Mouse (Mus musculus) neural tube, embryonic 14.5 days (tissue): ENCODE measurements around the gene Gna15. TPM values are rescaled to one million over a fixed set of nuclear protein-coding genes. Genes with fewer than 3 reads are reported as not detected.

ENCODE experiments used
- ATAC-seq: fragments of 200-750 bp; cut with Nextera tagmentation; 2 replicates; pipeline ENCODE4 v1.8.0; 2017; ENCODE audit warnings: low read depth, mild to moderate bottlenecking, moderate TSS enrichment, moderate library complexity
- H3K27ac ChIP-seq: fragments of 300-500 bp; sonication (generic); 2 replicates; pipeline ENCODE4 v1.5.1; 2014; ENCODE audit warnings: low read depth, mild to moderate bottlenecking, control low read depth, low read length, moderate library complexity, mixed read lengths
- H3K27me3 ChIP-seq: fragments of 300-500 bp; sonication (generic); 2 replicates; pipeline ENCODE4 v1.6.1; 2014; ENCODE audit warnings: low read length; ENCODE audit not compliant: control insufficient read depth, insufficient read depth
- H3K36me3 ChIP-seq: fragments of 300-500 bp; sonication (generic); 2 replicates; pipeline ENCODE4 v1.6.1; 2014; ENCODE audit warnings: low read length, mixed read lengths; ENCODE audit not compliant: control insufficient read depth, insufficient read depth
- H3K4me1 ChIP-seq: fragments of 300-500 bp; sonication (generic); 2 replicates; pipeline ENCODE4 v1.6.1; 2014; ENCODE audit warnings: low read length; ENCODE audit not compliant: control insufficient read depth, insufficient read depth
- H3K4me2 ChIP-seq: fragments of 300-500 bp; sonication (generic); 2 replicates; pipeline ENCODE4 v1.6.1; 2014; ENCODE audit warnings: mild to moderate bottlenecking, low read depth, low read length, control low read depth
- H3K4me3 ChIP-seq: fragments of 300-500 bp; sonication (generic); 2 replicates; pipeline ENCODE4 v1.5.1; 2014; ENCODE audit warnings: low read depth, low read length, control low read depth, mixed read lengths
- H3K9ac ChIP-seq: fragments of 300-500 bp; sonication (generic); replicated peaks from 2 replicates; pipeline ENCODE4 v1.6.1; 2014; ENCODE audit warnings: low read depth, mild to moderate bottlenecking, control low read depth, low read length, mixed read lengths
- H3K9me3 ChIP-seq: fragments of 300-500 bp; sonication (generic); 2 replicates; pipeline ENCODE4 v1.6.1; 2016; ENCODE audit warnings: low read length; ENCODE audit not compliant: control insufficient read depth
- WGBS: fragments of 180-500 bp; shearing (Covaris S2); extraction: QIAGEN DNeasy Blood & Tissue Kit; methylation state at CpG from one replicate; pipeline ENCODE4 v1.1.7; 2014; 5-methylcytosine and 5-hydroxymethylcytosine counted together
- polyA plus RNA-seq: library from polyadenylated mRNA; unstranded; fragments of >200 nt; fragmentation: Nextera tagmentation; extraction: Ambion mirVana; gene quantifications from 2 replicates; pipeline ENCODE4 v1.2.1, GENCODE M21; 2014

Gene Gna15
- polyA plus RNA-seq, 1 experiment from 2014 or later = 0.40 TPM

DNA sequence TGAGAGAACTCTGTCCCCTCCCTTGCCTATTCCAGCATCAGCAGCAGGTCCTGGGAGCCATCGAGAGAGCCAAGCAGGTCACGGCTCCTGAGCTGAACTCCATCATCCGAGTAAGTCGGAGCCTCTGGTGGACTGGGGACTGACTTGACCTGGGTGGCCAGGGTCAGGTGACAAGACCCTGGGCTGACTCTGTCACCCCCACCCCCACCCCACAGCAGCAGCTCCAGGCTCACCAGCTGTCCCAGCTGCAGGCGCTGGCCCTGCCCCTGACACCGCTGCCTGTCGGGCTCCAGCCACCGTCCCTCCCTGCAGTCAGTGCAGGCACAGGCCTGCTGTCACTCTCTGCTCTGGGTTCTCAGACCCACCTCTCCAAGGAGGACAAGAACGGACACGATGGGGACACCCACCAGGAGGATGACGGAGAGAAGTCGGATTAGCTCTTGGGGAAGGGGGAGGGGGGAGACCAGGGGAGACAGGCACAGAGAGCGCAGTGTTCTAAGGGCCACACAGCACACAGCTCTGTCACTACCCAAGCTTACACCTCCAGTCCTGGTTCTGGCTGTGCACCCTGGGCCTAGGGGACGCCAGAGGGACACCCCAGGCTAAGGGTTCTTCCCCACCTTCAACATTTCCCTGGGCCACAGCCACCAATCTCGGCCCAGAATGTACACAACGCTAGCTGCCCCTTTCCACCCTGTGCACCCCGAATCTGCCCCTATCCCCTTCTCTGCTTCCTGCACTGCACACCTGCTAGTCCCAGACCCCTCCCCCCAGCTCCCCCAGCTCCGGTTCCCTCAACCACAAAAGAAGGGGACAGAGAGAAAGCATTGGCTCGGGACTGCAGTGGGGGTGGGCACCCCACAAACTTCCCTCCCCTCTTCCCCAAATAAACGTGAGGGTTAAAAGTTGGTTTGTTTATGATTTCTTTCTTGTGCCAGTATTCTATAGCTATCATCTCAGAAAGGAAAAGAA lies 41.5 kb upstream of the Gna15 start:
- H3K9ac ChIP-seq = no peak overlapping the region
- peaks cover 34% of the 10 kb centered on the region for H3K4me1 ChIP-seq
- WGBS = 36% methylated on average over 20 of the region's 20 CpGs
- no peak for ATAC-seq
- H3K27ac ChIP-seq = no peak overlapping the region; the same call in 1 of the 2 replicates
- no peaks in the 10 kb centered on the region for H3K27me3 ChIP-seq
- H3K9me3 ChIP-seq = no peaks in the 10 kb centered on the region
- H3K36me3 ChIP-seq = 0 out of 2 replicates have a peak, but pooled peaks cover 8% of the 10 kb centered on the region
- H3K4me3 ChIP-seq = no peak overlapping the region
- H3K4me2 ChIP-seq = no peak overlapping the region

DNA sequence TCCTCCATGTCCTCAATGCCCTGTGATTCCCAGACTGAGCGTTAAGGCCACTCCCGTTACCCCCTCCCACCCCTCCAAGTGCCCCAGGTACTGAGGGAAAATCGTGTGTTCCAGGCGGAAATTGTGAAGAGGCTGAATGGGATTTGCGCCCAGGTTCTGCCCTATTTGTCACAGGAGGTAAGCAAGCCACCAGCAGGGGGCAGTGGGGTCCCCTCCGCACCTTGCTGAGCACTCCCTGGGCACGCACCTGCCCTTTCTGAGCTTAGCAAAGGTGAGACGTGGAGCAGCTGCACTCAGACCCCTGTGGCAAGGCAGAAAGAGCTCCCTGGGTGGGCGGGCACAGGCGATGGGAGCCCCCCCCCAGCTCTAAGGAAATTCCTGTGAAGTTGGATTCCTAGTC lies 40.7 kb upstream of the Gna15 start:
- Histone ChIP-seq H3K9me3 (no peaks in the 10 kb centered on the region), H3K4me1 (peaks cover 32% of the 10 kb centered on the region), H3K36me3 (0 out of 2 replicates have a peak, but pooled peaks cover 8% of the 10 kb centered on the region), H3K27ac (no peak overlapping the region), H3K9ac (no peak overlapping the region), H3K27me3 (no peaks in the 10 kb centered on the region), H3K4me3 (no peak overlapping the region), H3K4me2 (no peak overlapping the region)
- ATAC-seq = no peak
- WGBS = 18% methylated on average over 10 of the region's 10 CpGs

DNA sequence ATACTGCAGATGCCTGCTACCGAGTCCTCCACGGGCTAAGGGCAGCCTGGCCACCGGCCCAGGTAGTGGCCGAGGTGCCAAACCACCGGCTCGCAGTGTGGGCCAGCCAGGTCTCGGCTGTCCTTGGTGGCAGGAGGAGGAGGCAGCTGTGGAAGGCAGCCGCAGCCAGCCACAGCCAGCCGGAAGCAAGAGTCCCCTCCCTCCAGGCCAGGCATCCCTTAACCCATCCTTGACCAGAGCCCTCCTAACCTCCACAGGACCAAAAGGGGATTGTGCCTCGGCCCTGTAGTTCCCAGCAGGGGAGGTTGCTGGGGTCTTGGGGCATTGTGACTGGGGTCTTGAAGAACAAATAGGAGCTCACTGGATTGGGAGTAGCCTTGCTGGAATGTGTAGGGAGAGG lies 40.2 kb upstream of the Gna15 start:
- 0 out of 2 replicates have a peak, but pooled peaks cover 8% of the 10 kb centered on the region for H3K36me3 ChIP-seq
- H3K27me3 ChIP-seq = no peaks in the 10 kb centered on the region
- no peak overlapping the region for H3K27ac ChIP-seq
- peak overlapping the region; percentile 17; the same call in 1 of the 2 replicates for H3K9ac ChIP-seq
- 0 out of 2 replicates have a peak overlapping the region, but pooled peaks have one; percentile 12 for H3K4me2 ChIP-seq
- peaks cover 30% of the 10 kb centered on the region for H3K4me1 ChIP-seq
- 1% methylated on average over 10 of the region's 10 CpGs for WGBS
- no peak for ATAC-seq
- H3K4me3 ChIP-seq = peak overlapping the region; percentile 11; the same call in 1 of the 2 replicates
- H3K9me3 ChIP-seq = no peaks in the 10 kb centered on the region

DNA sequence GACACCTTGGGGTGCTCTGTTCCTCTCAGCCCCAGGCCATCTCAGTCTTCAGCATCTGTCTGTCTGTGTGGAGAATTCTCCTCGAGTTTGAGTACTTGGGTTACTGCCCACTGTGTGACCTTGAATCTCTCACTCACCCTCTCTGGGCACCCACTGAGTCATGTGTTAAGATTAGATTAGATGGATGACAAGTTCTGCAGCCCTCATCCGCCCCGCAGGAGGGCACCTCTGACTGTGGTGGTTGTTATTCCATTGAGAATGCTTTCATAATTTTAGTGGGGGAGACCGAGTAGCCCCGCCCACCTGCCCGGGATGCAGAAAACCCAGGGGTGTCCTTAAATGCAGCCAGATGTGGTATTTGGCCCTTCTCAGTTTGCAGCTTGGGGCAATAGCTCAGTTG lies 39.5 kb upstream of the Gna15 start:
- Histone ChIP-seq H3K4me2 (no peak overlapping the region), H3K36me3 (0 out of 2 replicates have a peak, but pooled peaks cover 8% of the 10 kb centered on the region), H3K9me3 (no peaks in the 10 kb centered on the region), H3K9ac (no peak overlapping the region), H3K27me3 (no peaks in the 10 kb centered on the region), H3K27ac (no peak overlapping the region), H3K4me3 (no peak overlapping the region), H3K4me1 (peaks cover 23% of the 10 kb centered on the region)
- 48% methylated on average over 6 of the region's 6 CpGs for WGBS
- ATAC-seq = no peak

DNA sequence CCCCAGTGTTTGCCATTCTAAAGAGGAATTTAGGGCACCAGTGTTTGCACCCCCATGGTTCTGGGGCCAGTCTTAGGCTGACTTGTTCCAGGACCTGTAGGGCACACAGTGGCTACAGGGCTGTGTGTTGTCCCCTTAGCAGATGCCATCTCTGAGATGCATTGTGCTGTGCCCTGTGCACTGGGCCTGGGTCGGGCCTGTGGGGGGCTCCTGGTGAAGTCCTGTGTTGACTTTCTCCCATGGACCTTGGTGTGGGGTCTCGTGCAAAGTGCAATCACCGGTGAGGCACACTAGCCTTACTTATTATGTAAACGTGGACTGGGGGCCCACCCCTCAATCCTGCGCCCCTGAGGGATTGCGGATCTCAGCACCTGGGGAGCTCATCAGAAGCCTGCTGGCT lies 38.4 kb upstream of the Gna15 start:
- Histone ChIP-seq H3K9ac (no peak overlapping the region; the same call in 1 of the 2 replicates), H3K4me1 (peaks cover 20% of the 10 kb centered on the region), H3K27ac (no peak overlapping the region), H3K9me3 (no peaks in the 10 kb centered on the region), H3K4me2 (no peak overlapping the region), H3K4me3 (no peak overlapping the region), H3K27me3 (no peaks in the 10 kb centered on the region), H3K36me3 (0 out of 2 replicates have a peak, but pooled peaks cover 8% of the 10 kb centered on the region)
- no peak for ATAC-seq
- 78% methylated on average over 6 of the region's 6 CpGs for WGBS

DNA sequence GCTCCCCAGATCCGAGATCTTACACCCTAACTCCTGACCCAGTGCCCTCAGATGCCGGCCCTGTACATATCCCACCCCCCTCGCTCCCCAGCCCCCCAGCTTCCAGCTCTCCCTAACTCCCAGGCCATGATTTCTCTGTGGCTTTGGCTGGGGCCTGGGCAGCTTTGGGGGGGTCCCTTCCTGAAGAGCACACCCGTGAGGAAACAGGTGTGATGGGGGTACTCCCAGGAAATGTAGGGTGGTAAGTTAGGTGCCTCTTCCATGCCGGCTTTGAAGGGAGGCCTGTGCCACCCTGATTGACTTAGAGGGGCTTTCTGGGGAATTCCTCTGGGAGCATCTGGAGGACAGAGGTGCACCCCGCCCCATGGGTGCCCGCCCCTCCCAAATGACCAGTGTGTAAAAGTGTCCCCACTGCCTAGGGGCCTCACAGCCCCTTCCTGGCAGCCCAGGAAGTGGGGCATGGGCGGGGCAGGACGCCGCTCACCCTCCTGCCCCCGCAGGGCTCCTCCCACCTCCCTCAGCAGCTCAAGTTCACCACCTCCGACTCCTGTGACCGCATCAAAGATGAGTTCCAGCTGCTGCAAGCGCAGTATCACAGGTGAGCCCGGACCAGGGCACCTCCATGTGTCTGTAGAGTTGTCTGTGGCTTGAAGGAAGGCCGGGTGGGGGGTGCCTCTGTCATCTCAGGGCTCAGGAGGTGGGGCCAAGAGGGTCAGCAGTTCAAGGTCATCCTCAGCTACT lies 36.9 kb upstream of the Gna15 start:
- Histone ChIP-seq H3K9ac (peak overlapping the region; percentile 99), H3K4me2 (peak overlapping the region; percentile 97), H3K9me3 (no peaks in the 10 kb centered on the region), H3K27ac (no peak overlapping the region), H3K36me3 (0 out of 2 replicates have a peak, but pooled peaks cover 8% of the 10 kb centered on the region), H3K4me3 (peak overlapping the region; percentile 77), H3K4me1 (peaks cover 20% of the 10 kb centered on the region), H3K27me3 (no peaks in the 10 kb centered on the region)
- no peak for ATAC-seq
- WGBS = 20% methylated on average over 16 of the region's 16 CpGs

DNA sequence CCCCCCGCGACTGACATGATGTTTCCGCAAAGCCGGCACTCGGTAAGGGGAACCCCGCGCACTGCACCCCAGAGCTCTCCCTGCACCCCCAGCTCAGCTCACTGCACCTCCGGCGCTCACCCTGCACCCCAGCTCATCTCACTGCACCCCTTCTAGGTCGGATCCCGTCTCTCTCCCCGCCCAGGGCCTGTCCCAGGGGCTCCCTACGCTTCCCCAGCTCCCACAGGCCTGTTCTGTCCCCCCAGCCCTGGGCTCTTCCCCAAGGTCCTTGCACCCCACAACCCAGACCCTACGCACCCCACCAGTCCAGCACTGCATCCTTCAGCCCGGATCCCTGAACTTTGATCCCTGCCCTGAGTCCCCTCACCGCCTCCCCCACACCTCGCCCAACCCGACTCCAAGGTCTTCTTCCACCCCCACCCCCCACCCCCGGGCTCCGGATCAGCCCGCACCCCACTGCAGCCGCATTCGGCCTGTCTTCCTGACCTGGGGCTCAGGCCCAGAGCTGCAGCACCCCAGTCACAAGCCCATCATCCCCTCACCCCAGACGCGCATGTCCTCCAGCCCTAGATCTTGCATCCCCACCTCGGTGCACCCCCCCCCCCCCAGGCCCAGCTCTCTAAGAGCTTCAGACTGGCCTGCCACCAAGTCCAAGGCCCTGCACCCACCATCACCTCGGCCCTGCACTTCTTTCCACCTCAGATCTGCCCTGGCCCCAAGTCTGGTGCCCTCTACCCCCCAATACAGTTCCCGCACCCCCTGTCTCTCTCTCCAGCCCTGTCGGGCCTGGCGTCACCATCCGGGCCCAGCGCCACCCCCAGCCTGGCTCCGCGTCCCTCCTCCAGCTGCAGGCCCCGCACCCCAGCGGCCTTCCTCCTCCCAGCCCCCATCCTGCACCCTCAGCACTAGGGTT lies 35.9 kb upstream of the Gna15 start:
- ATAC-seq = peak; percentile 60
- peak overlapping the region; percentile 85 for H3K27ac ChIP-seq
- WGBS = 2% methylated on average over 30 of the region's 36 CpGs
- H3K27me3 ChIP-seq = no peaks in the 10 kb centered on the region
- H3K4me2 ChIP-seq = peak overlapping the region; percentile 97
- peak overlapping the region; percentile 77 for H3K4me3 ChIP-seq
- no peaks in the 10 kb centered on the region for H3K9me3 ChIP-seq
- peak overlapping the region; percentile 99 for H3K9ac ChIP-seq
- peaks cover 20% of the 10 kb centered on the region for H3K4me1 ChIP-seq
- H3K36me3 ChIP-seq = 0 out of 2 replicates have a peak, but pooled peaks cover 2% of the 10 kb centered on the region

DNA sequence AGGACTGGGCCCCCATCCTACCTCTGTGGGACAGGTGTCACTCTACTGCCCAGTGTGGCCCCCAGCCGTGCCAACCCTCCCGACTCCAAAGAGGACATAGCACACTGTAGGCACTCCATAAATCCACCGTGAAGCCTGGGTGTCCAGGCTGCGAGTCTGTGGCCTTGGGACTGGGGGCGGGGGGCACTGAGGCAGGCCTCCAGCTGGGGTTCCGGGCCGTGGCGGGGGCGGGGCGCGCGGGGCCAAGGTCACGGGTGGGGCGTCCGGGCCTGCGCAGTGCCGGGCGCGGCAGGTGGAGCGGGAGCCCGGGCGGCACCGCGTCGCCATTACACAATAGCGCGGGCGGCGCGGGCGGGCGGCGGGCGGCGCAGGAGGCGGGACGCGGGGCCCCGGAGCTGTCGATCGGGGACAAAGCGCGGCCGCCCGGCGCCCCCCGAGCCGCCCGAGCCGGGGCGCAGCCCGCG lies 35.2 kb upstream of the Gna15 start, which contains the start of gene Aes:
Gene Aes, plus strand, starts transcription at position 326 of the 464 bp plus-strand sequence.
- Histone ChIP-seq H3K4me3 (peak within 1 kb of the TSS; percentile 77), H3K9me3 (no peaks in the 10 kb centered on the region), H3K36me3 (no peaks in the 10 kb centered on the region), H3K27ac (peak within 1 kb of the TSS; percentile 85), H3K27me3 (no peaks in the 10 kb centered on the region), H3K4me1 (peaks cover 19% of the 10 kb centered on the region), H3K9ac (peak within 1 kb of the TSS; percentile 99), H3K4me2 (peak within 1 kb of the TSS; percentile 97)
- 0% methylated on average over 13 of the region's 53 CpGs for WGBS
- ATAC-seq = peak; percentile 62
